Mouse (Mus musculus): ENCODE data around the gene Gm20449.
"Not testable (repeated sequence)": the region's sequence is repeated elsewhere in the genome, so short reads cannot be mapped to it uniquely, and the experiment has no call there.

Gene Gm20449

DNA sequence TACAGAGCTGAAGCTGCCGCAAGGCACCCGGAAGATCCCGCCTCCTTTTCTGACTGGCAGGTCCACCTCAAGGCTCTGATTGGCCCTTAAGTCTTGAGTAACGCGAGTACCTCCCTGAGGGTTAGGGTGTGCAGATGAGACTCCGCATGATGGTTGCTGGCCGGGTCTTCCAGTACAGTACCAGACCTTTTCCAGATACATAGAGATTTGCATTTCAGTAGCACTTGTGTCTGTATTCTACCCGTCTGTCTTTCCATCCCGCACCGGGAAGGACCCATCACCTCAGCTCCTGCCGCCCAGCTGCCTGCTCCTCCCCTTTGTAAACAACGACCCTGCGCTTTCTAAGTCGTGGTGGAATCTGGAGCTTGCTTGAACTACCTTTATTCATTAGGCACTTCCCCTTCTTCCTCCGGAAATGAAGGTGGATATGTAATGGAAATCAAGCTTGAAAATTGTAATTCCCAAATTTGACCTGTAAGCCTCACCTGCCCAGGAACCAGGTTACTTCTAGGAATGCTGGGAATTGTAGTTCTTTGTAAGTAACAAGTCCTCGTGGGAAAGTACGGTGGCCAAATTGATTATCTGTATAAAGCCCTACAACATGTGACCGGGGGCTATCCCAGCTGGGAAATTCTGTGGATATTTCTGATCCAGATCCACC lies at the start of gene Gm20449, which contains the start of gene AW146154:
Gene Gm20449, minus strand, starts transcription at position 29 of the 661 bp plus-strand sequence.
Gene AW146154, minus strand, starts transcription at position 502 of the 661 bp plus-strand sequence.
- in situ Hi-C loops (cut with MboI, MseI) = loop anchor here (5.0 to 25.0 kb wide), 7 partner anchors 95 to 1937 kb away; partner anchors contain the start of genes 2610021A01Rik (in 1 of the 2), AI987944 (in 1 of the 2), Zfp141 (in 1 of the 2) and Zfp788 (in 1 of the 2)

DNA sequence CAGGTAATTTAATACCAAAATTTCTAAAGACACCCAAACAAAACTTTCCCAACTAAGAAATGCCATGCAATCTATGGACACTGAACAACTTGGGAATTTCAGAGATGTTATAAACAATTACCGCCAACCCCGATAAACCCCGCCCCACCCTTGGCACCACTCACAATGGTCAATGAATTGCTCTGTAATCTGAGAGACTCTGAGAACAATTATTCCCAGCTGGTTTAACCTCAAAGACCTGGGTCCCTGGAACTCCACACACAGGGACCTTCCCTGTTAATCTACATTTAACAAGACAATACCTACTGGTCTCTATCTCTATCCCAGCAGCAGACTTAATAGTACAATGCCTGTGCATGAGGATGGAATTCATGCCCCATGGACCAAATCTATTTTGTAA lies 13.5 kb upstream of the Gm20449 start:
- in situ Hi-C loops (cut with MboI, MseI) = no loop called here

DNA sequence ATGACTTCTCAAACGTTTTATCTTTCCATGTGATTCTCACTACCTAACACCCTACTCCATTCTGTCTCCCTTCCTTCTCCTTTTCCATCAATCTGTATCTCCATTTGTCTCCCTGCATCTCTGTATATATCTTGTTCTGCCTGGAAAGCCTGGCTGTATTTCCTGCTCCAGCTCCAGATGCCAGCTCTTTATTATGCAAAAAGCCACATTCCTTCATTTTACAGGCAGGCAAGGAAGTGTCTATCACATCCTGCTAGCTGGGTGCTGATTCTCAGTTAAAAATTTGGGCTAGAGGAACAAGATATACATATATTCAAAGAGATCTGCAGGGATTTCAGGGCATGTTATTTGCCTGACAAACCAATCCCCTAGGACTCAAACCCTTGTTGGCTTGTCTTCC lies 13.0 kb upstream of the Gm20449 start:
- in situ Hi-C loops (cut with MboI, MseI) = no loop called here

DNA sequence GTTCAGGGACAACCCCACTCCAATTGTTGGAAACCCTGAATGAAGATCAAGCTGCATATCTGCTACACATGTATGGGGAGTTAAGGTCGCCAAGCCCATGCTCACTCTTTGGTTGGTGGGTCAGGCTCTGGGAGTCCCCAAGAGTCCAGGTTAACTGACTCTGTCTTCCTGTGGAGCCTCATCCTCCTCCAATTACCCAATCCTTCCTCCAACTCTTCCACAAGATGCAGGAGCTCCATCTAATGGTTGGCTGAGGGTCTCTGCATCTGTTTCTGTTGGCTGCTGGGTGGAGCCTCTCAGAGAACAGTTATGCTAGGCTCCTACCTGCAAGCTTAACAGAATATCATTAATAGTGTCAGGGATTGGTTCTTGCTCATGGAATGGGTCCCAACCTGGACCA lies 3.2 kb upstream of the Gm20449 start:
- in situ Hi-C loops (cut with MboI, MseI) = loop anchor here (5.0 to 10.0 kb wide), 2 partner anchors 135 to 1002 kb away; partner anchors contain the start of gene Zfp141 (in 1 of the 2)

DNA sequence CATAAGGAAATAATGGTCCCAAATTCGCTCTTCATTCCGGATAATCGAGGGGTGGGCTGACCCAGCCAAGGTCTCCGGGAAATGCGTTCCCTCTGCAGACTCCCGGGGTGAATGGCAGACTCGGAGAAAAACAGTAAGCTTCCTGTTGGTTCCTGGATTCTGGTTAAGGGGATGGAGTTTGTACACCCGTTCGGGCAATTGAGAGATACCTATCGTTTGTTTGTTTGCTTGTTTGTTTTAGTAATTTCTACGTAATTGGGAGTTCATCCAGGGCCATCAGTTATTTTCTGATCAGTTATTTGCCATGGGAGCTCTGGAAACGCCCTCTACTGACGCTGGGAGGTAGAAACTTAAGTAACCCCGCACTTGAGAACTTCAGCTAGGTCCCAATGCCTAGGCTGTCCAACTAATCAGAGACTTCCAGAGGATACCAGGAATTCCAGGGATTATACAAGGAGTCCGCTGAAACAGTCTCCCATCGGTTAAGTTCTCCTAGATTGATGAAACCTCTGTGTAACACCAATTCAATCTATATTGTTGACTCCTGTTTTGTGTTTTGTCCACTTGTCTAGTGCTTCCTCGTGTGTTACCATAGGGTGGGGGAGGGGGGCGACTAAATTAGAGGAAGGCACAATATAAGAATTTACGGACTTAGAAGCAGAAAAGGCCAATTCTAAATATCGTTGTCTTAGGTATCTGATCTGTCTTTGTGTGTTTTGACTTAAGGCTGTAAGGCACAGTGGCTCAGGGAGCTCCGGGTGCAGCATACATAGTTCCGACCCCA lies 1.1 kb upstream of the Gm20449 start:
- in situ Hi-C loops (cut with MboI, MseI) = loop anchor here (5.0 to 10.0 kb wide), 2 partner anchors 137 to 1004 kb away; partner anchors contain the start of gene Zfp141 (in 1 of the 2)

DNA sequence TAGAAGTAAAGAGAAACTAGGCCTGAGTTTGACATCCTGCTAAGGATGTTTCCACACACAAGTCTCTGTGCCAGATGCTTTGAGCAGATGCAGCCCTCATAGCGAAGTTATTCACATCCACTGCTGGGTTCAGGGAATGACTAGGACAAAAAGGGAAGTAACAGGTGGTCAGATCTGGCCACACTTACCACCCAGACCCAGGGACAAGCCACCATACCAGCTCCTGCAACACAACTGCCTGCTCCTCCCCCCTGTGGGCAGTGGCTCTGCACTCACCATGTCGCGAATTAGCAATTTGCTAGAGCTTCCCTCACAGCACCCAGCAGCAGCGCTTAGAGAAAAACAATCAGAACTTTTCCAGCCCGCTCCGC lies 214 bp downstream of the Gm20449 start:
- in situ Hi-C loops (cut with MboI, MseI) = loop anchor here (5.0 to 25.0 kb wide), 5 partner anchors 96 to 1937 kb away; partner anchors contain the start of genes 2610021A01Rik (in 1 of the 2), AI987944 (in 1 of the 2) and Zfp788 (in 1 of the 2)

DNA sequence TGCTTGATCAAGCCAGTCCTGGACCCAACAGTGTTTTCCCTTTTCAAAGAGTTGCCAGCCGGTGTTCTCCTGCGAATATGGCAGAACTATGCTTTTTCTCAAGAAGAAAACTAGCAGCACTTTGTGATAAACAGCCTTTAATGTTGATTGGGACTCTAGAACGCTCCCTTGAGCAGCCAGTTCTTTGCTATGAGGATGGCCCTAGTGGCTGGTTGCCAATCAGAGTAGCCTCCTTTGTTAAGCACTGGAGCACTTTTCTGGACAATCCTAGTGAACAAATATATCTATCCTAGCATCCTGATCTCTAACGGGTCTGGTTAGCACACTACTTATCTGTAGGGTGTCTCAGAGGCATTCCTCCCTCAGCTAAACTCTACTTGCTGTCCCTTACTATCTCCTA lies 753 bp downstream of the Gm20449 start:
- in situ Hi-C loops (cut with MboI, MseI) = loop anchor here (5.0 to 25.0 kb wide), 5 partner anchors 96 to 1936 kb away; partner anchors contain the start of genes 2610021A01Rik (in 1 of the 2), AI987944 (in 1 of the 2) and Zfp788 (in 1 of the 2)

DNA sequence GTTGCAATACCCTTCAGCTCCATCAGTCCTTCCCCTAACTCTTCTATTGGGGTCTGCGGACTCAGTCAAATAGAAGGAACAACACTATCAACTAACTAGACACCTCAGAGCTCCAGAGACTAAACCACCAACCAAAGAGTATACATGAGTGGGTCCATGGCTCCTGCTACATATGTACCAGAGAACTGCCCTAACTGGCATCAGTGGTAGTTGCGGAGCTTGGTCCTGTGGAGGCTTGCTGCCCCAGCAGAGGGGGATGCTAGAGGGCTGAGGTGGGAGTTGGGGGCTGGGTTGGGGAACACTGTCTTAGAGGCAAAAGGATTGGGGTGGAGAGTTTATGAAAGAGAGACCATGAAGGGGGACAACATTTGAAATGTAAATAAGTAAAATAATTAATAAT lies 1.3 kb downstream of the Gm20449 start:
- in situ Hi-C loops (cut with MboI, MseI) = loop anchor here (5.0 to 25.0 kb wide), 5 partner anchors 97 to 1936 kb away; partner anchors contain the start of genes 2610021A01Rik (in 1 of the 2), AI987944 (in 1 of the 2) and Zfp788 (in 1 of the 2)

DNA sequence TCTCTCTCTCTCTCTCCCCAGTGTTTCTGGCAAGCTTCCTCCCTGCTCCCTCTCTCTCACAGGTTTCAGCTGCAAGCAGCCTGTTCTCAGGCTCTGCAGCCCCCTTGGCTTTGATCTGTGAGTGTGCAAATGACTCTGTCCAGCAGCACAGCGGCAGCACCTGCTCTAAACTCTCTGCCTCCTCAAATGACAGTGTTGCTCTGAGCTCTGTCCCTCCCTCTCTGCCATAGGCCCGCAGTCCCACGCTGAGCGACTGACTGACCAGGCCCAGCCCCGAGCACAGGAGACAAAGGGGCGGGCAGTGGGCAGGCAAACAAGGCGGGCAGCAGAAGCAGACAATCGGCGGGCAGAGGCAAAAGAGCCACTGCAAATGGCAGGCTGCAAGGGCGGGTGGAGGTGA lies 47.4 kb downstream of the Gm20449 start:
- in situ Hi-C loops (cut with MboI, MseI) = no loop called here

DNA sequence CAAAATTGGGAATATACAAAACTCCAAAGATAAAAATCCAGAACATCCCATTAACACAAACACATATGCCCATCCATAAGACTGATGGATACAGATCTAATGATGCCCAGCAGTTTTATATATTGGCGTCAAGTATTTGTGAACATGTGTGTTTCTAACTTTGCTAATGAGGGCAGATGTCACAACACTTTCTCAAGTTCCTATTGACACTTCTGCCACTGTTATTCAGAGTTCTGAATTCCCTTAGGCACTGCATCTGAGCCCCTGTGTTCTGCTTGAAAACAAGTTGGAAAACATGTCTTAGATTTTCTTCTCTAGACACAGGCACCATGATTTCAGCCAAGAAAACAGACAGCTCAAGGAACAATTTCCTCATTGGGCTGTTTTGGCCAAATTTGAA lies 50.6 kb downstream of the Gm20449 start, which contains the start of gene Vmn2r57:
Gene Vmn2r57, minus strand, starts transcription at position 101 of the 400 bp plus-strand sequence.
- in situ Hi-C loops (cut with MboI, MseI) = not testable (repeated sequence)

DNA sequence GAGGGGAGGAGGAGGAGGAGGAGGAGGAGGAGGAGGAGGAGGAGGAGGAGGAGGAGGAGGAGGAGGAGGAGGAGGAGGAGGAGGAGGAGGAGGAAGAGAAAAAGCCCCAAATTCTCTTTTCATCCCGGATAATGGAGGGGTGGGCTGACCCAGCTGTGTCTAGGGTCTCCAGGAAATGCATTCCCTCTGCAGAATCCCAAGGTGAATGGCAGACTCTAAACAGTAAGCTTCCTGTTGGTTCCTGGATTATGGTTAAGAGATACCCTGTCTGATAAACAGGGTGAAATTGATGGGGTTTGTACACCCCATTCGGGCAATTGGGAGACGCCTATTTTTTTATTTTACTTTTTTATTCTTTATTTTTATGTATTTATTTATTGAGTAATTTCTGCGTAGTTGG lies 105.1 kb downstream of the Gm20449 start:
- in situ Hi-C loops (cut with MboI, MseI) = loop anchor here in 1 of 2 experiments (5.0 to 25.0 kb wide), 6 partner anchors 103 to 1893 kb away; partner anchors contain the start of genes AW146154, Gm20449, Zfp141 and Zfp619

DNA sequence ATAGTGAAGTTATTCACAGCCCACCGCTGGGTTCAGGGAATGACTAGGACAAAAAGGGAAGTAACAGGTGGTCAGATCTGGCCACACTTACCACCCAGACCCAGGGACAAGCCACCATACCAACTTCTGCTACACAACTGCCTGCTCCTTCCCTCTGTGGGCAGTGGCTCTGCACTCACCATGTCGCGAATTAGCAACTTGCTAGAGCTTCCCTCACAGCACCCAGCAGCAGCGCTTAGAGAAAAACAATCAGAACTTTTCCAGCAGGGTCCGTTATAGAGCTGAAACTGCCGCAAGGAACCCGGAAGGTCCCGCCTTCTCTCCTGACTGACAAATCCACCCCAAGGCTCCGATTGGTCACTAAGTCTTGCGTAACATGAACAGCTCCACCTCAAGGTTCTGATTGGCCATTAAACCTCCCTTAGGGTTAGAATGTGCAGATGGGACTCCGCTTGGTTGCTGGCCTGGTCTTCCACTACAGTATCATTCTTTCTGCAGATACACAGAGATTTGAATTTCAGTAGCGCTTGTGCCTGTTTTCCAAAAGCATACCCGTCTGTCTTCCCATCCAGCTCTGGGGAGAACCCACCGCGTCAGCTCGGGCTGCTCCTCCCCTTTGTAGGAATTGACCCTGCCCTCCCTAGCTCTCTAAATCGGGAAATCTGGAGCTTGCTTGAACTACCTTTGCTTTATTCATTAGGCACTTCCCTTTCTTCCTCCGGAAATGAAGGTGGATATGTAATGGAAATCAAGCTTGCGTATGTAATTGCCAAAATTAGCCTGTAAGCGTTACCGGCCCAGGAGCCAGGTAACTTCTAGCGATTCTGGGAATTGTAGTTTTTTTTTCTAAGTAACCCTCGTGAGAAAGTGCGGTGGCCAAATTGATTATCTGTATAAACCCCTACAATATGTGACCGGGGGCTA lies 105.9 kb downstream of the Gm20449 start, which contains the start of gene AI987944:
Gene AI987944, minus strand, starts transcription at position 332 of the 924 bp plus-strand sequence.
- in situ Hi-C loops (cut with MboI, MseI) = loop anchor here in 1 of 2 experiments (5.0 to 25.0 kb wide), 6 partner anchors 104 to 1894 kb away; partner anchors contain the start of genes AW146154, Gm20449, Zfp141 and Zfp619
